ENCODE assay signal across 22 mouse cellular contexts in the genomic region with DNA sequence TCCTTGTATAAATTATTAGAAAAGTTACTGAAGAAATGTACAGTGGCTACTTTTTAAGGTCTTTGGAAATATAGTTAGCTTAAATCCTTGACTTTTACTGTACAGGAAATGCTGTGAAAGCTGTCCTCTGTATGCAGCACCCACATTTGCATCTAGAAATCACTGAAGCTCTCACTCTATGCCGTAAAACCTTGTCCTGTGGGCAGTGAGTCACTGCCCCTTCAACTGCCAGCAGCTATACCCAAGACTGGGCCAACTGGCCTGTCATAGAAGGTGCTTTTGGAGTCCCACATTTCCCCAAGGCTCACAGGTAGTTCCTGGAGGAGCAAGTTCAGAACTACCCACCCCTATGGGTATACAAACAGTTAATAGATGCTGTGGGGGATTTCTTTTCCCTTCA. TPM values are rescaled to one million over a fixed set of nuclear protein-coding genes. Genes with fewer than 3 reads are reported as not detected.
A peak's percentile ranks its signal among the peaks of the same experiment; 100 is the strongest.
DNase-seq lines count a peak whose midpoint lies in the region; TF ChIP-seq lines count a peak whose summit lies in the region.
"Had no signal": no experiment of that assay in that cellular context is flagged by ENCODE, and none has a peak within 500 bp of the region (broad histone marks: within the 10 kb centered on the region; RNA-seq: fewer than 3 reads in every experiment).

No protein-coding gene starts in this region.

- no peak overlapping the region for H3K4me2 ChIP-seq in CH12.LX (ENCODE audit: insufficient read depth, low read depth, poor library complexity, severe bottlenecking)
- H3K4me2 ChIP-seq: embryonic facial prominence, embryonic 12.5 days; forebrain, embryonic 13.5 days; forebrain, embryonic 15.5 days had no signal

- H3K4me3 ChIP-seq in CH12.LX (replicated peaks in 1 of 3; ENCODE audit: low read depth in 2 of 3, low read length in 2 of 3, poor library complexity in 1 of 3), result no peak overlapping the region
- H3K4me3 ChIP-seq: embryonic facial prominence, embryonic 10.5 days; embryonic facial prominence, embryonic 12.5 days; forebrain, embryonic 13.5 days; forebrain, embryonic 15.5 days had no signal

- H3K9ac ChIP-seq in CH12.LX (ENCODE audit: insufficient read depth, low read depth), result no peak overlapping the region
- H3K9ac ChIP-seq: embryonic facial prominence, embryonic 12.5 days; forebrain, embryonic 13.5 days; forebrain, embryonic 15.5 days; forebrain, postnatal 0 days had no signal

- H3K27ac ChIP-seq in CH12.LX (ENCODE audit: insufficient read depth, low read depth), result no peak overlapping the region
- H3K27ac ChIP-seq: embryonic facial prominence, embryonic 10.5 days; embryonic facial prominence, embryonic 12.5 days; forebrain, embryonic 13.5 days; forebrain, embryonic 15.5 days had no signal

- H3K36me3 ChIP-seq in CH12.LX (replicated peaks in 1 of 2; ENCODE audit: control insufficient read depth in 1 of 2, insufficient read depth in 1 of 2, low read length in 1 of 2), result peaks cover 20 to 52% of the 10 kb centered on the region in 2 experiments
- H3K36me3 ChIP-seq in splenic B cell, adult 2 months (ENCODE audit: control insufficient read depth, insufficient read depth, low read length, poor library complexity, severe bottlenecking), result no peaks in the 10 kb centered on the region

- DNase-seq in 3T3-L1 (ENCODE audit: low read depth, low spot score), result peak; percentile 24
- peak; percentile 69 for DNase-seq in 416B (ENCODE audit: low read depth)
- peak; percentile 15 for DNase-seq in CH12.LX (ENCODE audit: extremely low read depth)
- DNase-seq in splenic B cell, adult 2 months (ENCODE audit: low read depth, low spot score), result peak; percentile 7
- DNase-seq in layer of hippocampus, adult 8-10 months (ENCODE audit: low spot score in 2 of 2), result no peak
- DNase-seq in kidney, adult 11 months, result no peak
- no peak for DNase-seq in thymus, postnatal 10 days (ENCODE audit: low spot score in 2 of 2)
- DNase-seq: adrenal gland, adult 2 months; adrenal gland, postnatal 10 days; adrenal gland, postnatal 25 days; cerebellum, adult 11 months; cerebellum, adult 18-20 months; cerebellum, adult 8-10 months; cerebellum, adult 9-11 months; cerebellum, postnatal 14 days; cerebellum, postnatal 36 days; forebrain, postnatal 0 days had no signal

- peaks cover 0 to 16% of the 10 kb centered on the region in 2 experiments; a peak in 1 of 4 replicates for H3K4me1 ChIP-seq in CH12.LX (ENCODE audit: control insufficient read depth in 1 of 2, insufficient read depth in 2 of 2)
- H3K4me1 ChIP-seq: embryonic facial prominence, embryonic 10.5 days; embryonic facial prominence, embryonic 12.5 days; forebrain, embryonic 13.5 days; forebrain, embryonic 15.5 days had no signal

- no peaks in the 10 kb centered on the region for H3K9me3 ChIP-seq in CH12.LX (replicated peaks; ENCODE audit: low read length)
- H3K9me3 ChIP-seq: embryonic facial prominence, embryonic 10.5 days; embryonic facial prominence, embryonic 12.5 days; forebrain, embryonic 13.5 days; forebrain, embryonic 15.5 days; G1E had no signal

- H3K79me2 ChIP-seq in CH12.LX (replicated peaks; ENCODE audit: control insufficient read depth, extremely low read depth, insufficient read depth, poor library complexity, severe bottlenecking), result no peaks in the 10 kb centered on the region

- no peak for TF ChIP-seq EP300 in CH12.LX (IDR thresholded peaks at IDR 0.05; ENCODE audit: low read length)

- dilution Hi-C loops in CH12.LX (cut with MboI; ENCODE audit: extremely low pct_ligation_motif_present, extremely low pct_unique_long_range_greater_than_20kb, low sequenced_read_pairs), result no loop called here

- TF ChIP-seq RAD21 in CH12.LX (IDR thresholded peaks at IDR 0.05; ENCODE audit: low read depth, low read length), result no peak

- no peaks in the 10 kb centered on the region for H3K27me3 ChIP-seq in CH12.LX (replicated peaks)
- H3K27me3 ChIP-seq in splenic B cell, adult 2 months (ENCODE audit: control insufficient read depth, insufficient read depth, low read length, poor library complexity, severe bottlenecking), result no peaks in the 10 kb centered on the region
- H3K27me3 ChIP-seq: embryonic facial prominence, embryonic 12.5 days; forebrain, embryonic 13.5 days; forebrain, embryonic 15.5 days had no signal

- in situ Hi-C loops in CH12.LX (cut with MboI; ENCODE audit: low pct_ligation_motif_present, low pct_unique_long_range_greater_than_20kb, low sequenced_read_pairs), result no loop called here

- TF ChIP-seq CTCF in CH12.LX (conservative IDR thresholded peaks at IDR 0.05 in 1 of 2, IDR thresholded peaks at IDR 0.05 in 1 of 2; ENCODE audit: low read depth in 2 of 2, low read length in 2 of 2), result no peak

- no peak for TF ChIP-seq POLR2A in CH12.LX (IDR thresholded peaks at IDR 0.05; ENCODE audit: low read depth, low read length)

TF ChIP-seq in CH12.LX, 34 proteins besides CTCF, POLR2A, EP300 and RAD21:
- TF ChIP-seq HCFC1 (IDR thresholded peaks at IDR 0.05; ENCODE audit: low read depth, low read length) (no peak), ZNF384 (IDR thresholded peaks at IDR 0.05; ENCODE audit: low read depth, low read length) (no peak), USF2 (conservative IDR thresholded peaks at IDR 0.05; ENCODE audit: low read depth, low read length) (no peak), ELF1 (IDR thresholded peaks at IDR 0.05; ENCODE audit: low read depth, low read length) (no peak), MYC (IDR thresholded peaks at IDR 0.05; ENCODE audit: low read depth, low read length) (no peak), ZC3H11A (IDR thresholded peaks at IDR 0.05; ENCODE audit: low read depth, low read length) (no peak), NRF1 (IDR thresholded peaks at IDR 0.05; ENCODE audit: low read depth, low read length) (no peak)
TF ChIP-seq in CH12.LX: peak in this region for 0.

RNA-seq across cellular contexts. Expression of a gene that starts 48.2 kb away (rescaled TPM):
- total RNA-seq in CH12.LX (2012; rRNA removed), result 11.9 and 15.4 TPM in 2 replicates
- total RNA-seq in CH12.LX (2014; rRNA removed), result 40.3 and 45.5 TPM in 2 replicates
- polyA plus RNA-seq in CH12.LX (2012; ENCODE audit: insufficient read length, low read depth), result 21.1 and 24.6 TPM in 2 replicates
- 10 to 100 TPM in 2 of 4 experiments, 1 to 10 TPM in 2; 9.3 to 11.3 (median 10.1) TPM for total RNA-seq in layer of hippocampus, adult 8-10 months (2022)

Comparison
In these comparisons a context has a peak if more than half of its experiments do, and no peak if none do; other contexts are left out.
1. DNase-seq: peak in 3T3-L1 (single experiment), 416B (single experiment), CH12.LX (single experiment) and splenic B cell, adult 2 months (single experiment); none in layer of hippocampus, adult 8-10 months (0 of 2), kidney, adult 11 months (single experiment) and thymus, postnatal 10 days (0 of 2).